Mouse (Mus musculus) hindbrain, embryonic 12.5 days (tissue): ENCODE results near the gene Defb25. TPM values are rescaled to one million over a fixed set of nuclear protein-coding genes. Genes with fewer than 3 reads are reported as not detected.

Experiments
- ATAC-seq: fragments of 200-750 bp; cut with Nextera tagmentation; 2 replicates; pipeline ENCODE4 v1.8.0; 2017; ENCODE audit warnings: moderate TSS enrichment; ENCODE audit not compliant: low FRiP score
- H3K27ac ChIP-seq: fragments of 300-500 bp; sonication (generic); 2 replicates; pipeline ENCODE4 v1.5.1; 2016; ENCODE audit warnings: mild to moderate bottlenecking
- H3K27me3 ChIP-seq: fragments of 300-500 bp; sonication (generic); 2 replicates; pipeline ENCODE4 v1.6.1; 2016; ENCODE audit warnings: mild to moderate bottlenecking
- H3K36me3 ChIP-seq: fragments of 300-500 bp; sonication (generic); 2 replicates; pipeline ENCODE4 v1.6.1; 2016; ENCODE audit warnings: mild to moderate bottlenecking
- H3K4me1 ChIP-seq: fragments of 300-500 bp; sonication (generic); 2 replicates; pipeline ENCODE4 v1.6.1; 2016
- H3K4me2 ChIP-seq: fragments of 300-500 bp; sonication (generic); replicated peaks from 2 replicates; pipeline ENCODE4 v1.6.1; 2016; ENCODE audit warnings: mild to moderate bottlenecking
- H3K4me3 ChIP-seq: fragments of 300-500 bp; sonication (generic); 2 replicates; pipeline ENCODE4 v1.5.1; 2016; ENCODE audit warnings: mild to moderate bottlenecking
- H3K9ac ChIP-seq: fragments of 300-500 bp; sonication (generic); 2 replicates; pipeline ENCODE4 v1.6.1; 2016; ENCODE audit warnings: mild to moderate bottlenecking, moderate library complexity
- H3K9me3 ChIP-seq: fragments of 300-500 bp; sonication (generic); replicated peaks from 2 replicates; pipeline ENCODE4 v1.6.1; 2016; ENCODE audit warnings: mild to moderate bottlenecking
- WGBS: fragments of 180-500 bp; shearing (Covaris S2); methylation state at CpG from one replicate; pipeline ENCODE4 v1.1.7; 2016; 5-methylcytosine and 5-hydroxymethylcytosine counted together
- polyA plus RNA-seq: library from polyadenylated mRNA; unstranded; fragments of >200 nt; fragmentation: Nextera tagmentation; extraction: Ambion mirVana; gene quantifications from 2 replicates; pipeline ENCODE4 v1.2.1, GENCODE M21; 2016

The Defb25 gene
- polyA plus RNA-seq, 1 experiment from 2014 or later: not detected

DNA sequence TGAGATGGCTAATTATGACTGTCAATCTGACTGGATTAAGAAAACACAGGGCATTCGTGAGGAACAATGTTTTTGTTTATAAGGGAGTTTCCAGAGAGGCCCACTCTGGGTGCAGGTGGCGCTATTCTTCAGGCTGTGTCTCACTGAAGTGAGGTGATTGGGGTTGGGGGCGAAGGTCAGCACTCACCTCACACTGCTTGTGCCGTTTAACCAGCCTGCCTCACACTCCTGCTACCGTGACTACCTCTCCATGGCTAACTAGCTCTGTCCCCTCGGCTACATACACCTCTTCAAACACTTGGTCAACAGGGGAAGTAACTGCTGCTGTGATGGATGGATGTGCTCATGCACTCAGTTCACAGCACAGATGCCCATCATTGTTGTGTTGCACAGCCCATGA is 33.8 kb downstream of the Defb25 start:
- H3K4me1 ChIP-seq: no peaks in the 10 kb centered on the region
- no peaks in the 10 kb centered on the region for H3K36me3 ChIP-seq
- H3K4me2 ChIP-seq: no peak overlapping the region
- no peak for ATAC-seq
- no peaks in the 10 kb centered on the region for H3K27me3 ChIP-seq
- no peak overlapping the region for H3K27ac ChIP-seq
- H3K4me3 ChIP-seq: no peak overlapping the region
- no peaks in the 10 kb centered on the region for H3K9me3 ChIP-seq
- whole genome bisulfite sequencing: 48% methylated on average over 6 of the region's 6 CpGs
- no peak overlapping the region for H3K9ac ChIP-seq

DNA sequence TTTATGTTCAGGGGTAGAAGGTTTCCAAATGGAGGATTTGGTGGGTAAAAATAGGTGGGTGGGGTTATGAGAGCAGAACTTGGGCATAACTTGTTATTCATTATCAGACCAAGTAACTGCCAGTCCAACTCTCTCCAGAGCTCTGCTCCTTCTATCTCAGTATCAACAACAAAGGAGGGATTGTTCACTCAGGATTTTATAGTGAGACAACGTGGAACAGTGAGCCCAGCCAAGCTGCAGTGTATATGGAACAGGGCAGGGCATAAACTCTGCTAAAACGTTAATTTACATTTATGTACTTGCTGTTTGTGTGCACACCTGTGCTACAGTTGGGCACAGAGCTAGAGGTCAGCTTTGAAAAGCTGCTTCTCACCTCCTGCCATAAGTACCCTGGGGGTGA is 34.4 kb downstream of the Defb25 start:
- Histone ChIP-seq H3K9ac (no peak overlapping the region), H3K9me3 (no peaks in the 10 kb centered on the region), H3K4me3 (no peak overlapping the region), H3K4me1 (no peaks in the 10 kb centered on the region), H3K36me3 (no peaks in the 10 kb centered on the region), H3K27me3 (no peaks in the 10 kb centered on the region), H3K27ac (no peak overlapping the region), H3K4me2 (no peak overlapping the region)
- 54% methylated on average over 2 of the region's 2 CpGs for WGBS
- ATAC-seq: no peak

DNA sequence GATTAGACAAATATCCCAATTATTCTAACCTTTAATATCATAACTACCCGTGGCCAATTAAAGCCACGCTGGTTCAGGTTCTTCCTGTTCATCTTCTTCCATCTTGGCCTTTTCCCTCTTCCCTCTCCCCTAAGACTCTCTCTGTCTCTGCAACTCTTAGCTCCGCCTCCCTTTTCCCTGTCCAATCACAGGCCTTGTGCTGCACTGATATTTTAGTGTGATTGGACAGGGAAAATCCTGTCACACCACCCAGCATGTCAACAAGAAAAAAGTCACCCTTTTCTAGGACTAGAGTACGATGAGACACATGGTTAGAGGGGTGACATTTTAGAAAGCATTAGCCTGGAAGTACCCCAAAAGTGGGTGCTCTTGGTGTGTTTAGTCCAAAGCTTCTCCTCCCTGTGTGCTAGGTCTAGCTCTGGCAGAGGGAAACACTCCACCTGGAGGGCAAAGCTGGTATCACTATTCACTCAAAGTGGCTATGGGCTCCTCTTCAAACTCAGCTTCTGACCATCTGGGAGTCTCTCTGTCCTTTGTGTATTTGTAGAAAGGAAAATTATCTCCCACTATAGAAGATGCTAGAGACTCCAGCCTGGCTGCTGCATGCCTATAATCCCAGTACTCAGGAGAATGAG is 35.8 kb downstream of the Defb25 start:
- Histone ChIP-seq H3K36me3 (no peaks in the 10 kb centered on the region), H3K4me1 (no peaks in the 10 kb centered on the region), H3K9ac (no peak overlapping the region), H3K27ac (no peak overlapping the region), H3K4me2 (no peak overlapping the region), H3K4me3 (no peak overlapping the region), H3K27me3 (no peaks in the 10 kb centered on the region), H3K9me3 (no peaks in the 10 kb centered on the region)
- ATAC-seq: no peak
- 74% methylated on average over 4 of the region's 4 CpGs for WGBS

DNA sequence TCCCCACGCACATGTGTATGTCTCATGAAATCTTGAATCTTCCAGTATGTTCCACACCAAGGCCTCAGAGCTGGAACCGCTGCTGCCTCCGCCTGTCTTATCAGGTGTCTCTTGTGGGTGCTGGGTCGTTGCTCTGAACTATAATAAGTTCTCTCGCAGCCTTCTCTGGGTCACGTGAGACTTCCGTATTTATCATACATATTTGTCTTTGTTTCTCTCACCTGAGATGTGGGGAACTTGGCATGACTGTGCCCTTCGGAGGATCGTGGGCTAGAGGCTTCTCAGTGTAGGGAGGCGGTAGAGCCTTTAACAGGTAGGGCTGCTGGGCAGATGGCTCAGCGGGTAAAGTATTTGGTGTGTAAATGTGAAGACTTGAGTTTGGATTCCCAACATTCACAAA is 42.2 kb downstream of the Defb25 start:
- 89% methylated on average over 11 of the region's 11 CpGs for WGBS
- Histone ChIP-seq H3K27me3 (no peaks in the 10 kb centered on the region), H3K4me1 (no peaks in the 10 kb centered on the region), H3K4me2 (no peak overlapping the region), H3K9ac (no peak overlapping the region), H3K36me3 (no peaks in the 10 kb centered on the region), H3K27ac (no peak overlapping the region), H3K4me3 (no peak overlapping the region), H3K9me3 (no peaks in the 10 kb centered on the region)
- no peak for ATAC-seq

DNA sequence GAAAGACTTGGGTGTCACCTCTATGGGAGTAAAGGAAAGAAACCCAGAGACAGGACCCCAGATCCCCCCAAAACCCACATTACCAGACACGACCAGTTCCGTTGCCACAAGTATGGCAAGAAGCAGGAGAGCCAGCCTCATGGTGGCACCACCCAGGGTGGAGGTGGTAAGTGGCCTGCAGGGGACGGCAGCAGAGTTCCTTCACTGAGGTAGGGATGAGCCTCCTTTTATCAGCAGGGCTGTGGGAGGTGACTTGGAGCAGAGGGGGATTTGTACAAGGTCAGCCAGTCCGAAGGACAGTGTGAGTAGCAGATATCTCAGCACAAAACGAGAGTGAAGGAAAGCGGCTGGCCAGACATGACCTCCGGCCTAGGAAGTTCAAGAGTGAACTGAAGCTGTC is 42.7 kb downstream of the Defb25 start, which contains the start of gene Defb19:
TSS of gene Defb19 (minus strand) at position 206 of the 400 bp plus-strand sequence.
- Histone ChIP-seq H3K4me3 (no peak within 1 kb of the TSS), H3K4me2 (no peak within 1 kb of the TSS), H3K9ac (no peak within 1 kb of the TSS), H3K27ac (no peak within 1 kb of the TSS), H3K9me3 (no peaks in the 10 kb centered on the region), H3K27me3 (no peaks in the 10 kb centered on the region), H3K36me3 (no peaks in the 10 kb centered on the region), H3K4me1 (no peaks in the 10 kb centered on the region)
- ATAC-seq: no peak
- 65% methylated on average over 7 of the region's 7 CpGs for WGBS

DNA sequence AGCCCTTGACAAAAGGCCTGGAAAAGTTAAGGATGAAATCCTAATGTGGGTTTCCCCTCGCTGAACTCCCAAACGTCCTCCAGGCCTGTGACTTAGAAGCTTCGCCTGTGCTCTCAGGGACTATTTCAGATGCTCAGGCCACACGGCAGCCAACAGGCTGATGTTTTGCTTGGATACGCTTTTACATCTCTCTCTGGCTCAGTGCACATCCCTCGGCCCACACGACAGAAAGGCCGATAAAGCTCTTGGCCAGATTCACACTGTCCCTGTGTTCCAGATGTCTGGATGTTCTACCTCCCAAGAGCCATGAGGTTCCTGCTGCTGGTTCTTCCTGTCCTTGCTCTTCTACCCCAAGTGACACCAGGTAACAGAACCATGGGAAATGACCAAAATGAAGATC is 49.4 kb downstream of the Defb25 start:
- 90% methylated on average over 8 of the region's 8 CpGs for WGBS
- Histone ChIP-seq H3K36me3 (no peaks in the 10 kb centered on the region), H3K4me1 (no peaks in the 10 kb centered on the region), H3K4me3 (no peak overlapping the region), H3K27me3 (no peaks in the 10 kb centered on the region), H3K4me2 (no peak overlapping the region), H3K9me3 (no peaks in the 10 kb centered on the region), H3K9ac (no peak overlapping the region), H3K27ac (no peak overlapping the region)
- ATAC-seq: no peak

Other genes starting within 250 kb of the Defb25 start
- 14.4 and 15.0 TPM in 2 replicates for gene Nrsn2, start 246.4 kb downstream of the Defb25 start, polyA plus RNA-seq
- gene Sox12, start 225.0 kb downstream of the Defb25 start, polyA plus RNA-seq: 19.5 and 19.6 TPM in 2 replicates
- 50.7 and 54.5 TPM in 2 replicates for gene Zcchc3, start 208.0 kb downstream of the Defb25 start, polyA plus RNA-seq
- 2.0 and 3.6 TPM in 2 replicates for gene 6820408C15Rik, start 207.5 kb downstream of the Defb25 start, polyA plus RNA-seq
- not detected in 2 replicates for gene Defb23, start 158.4 kb downstream of the Defb25 start, polyA plus RNA-seq
- not detected in 2 replicates for gene Defb20, start 146.0 kb downstream of the Defb25 start, polyA plus RNA-seq
- gene Defb22, start 132.9 kb downstream of the Defb25 start, polyA plus RNA-seq: not detected in 2 replicates
- not detected in 2 replicates for gene Defb26, start 111.4 kb downstream of the Defb25 start, polyA plus RNA-seq
- gene Defb28, start 104.8 kb downstream of the Defb25 start, polyA plus RNA-seq: not detected in 2 replicates
- not detected in 2 replicates for gene Defb29, start 83.0 kb downstream of the Defb25 start, polyA plus RNA-seq
- gene Gm17416, start 53.7 kb downstream of the Defb25 start, polyA plus RNA-seq: not detected in 2 replicates
- gene Defb21, start 50.3 kb downstream of the Defb25 start, polyA plus RNA-seq: not detected in 2 replicates
- gene Defb19, start 42.7 kb downstream of the Defb25 start, polyA plus RNA-seq: not detected in 2 replicates
- not detected in 2 replicates for gene Defb45, start 23.7 kb downstream of the Defb25 start, polyA plus RNA-seq
- not detected in 2 replicates for gene Defb36, start 18.7 kb downstream of the Defb25 start, polyA plus RNA-seq
- 0.72 and 0.82 TPM in 2 replicates for gene Rem1, start 3.9 kb upstream of the Defb25 start, polyA plus RNA-seq
- gene H13, start 46.4 kb upstream of the Defb25 start, polyA plus RNA-seq: 153 and 157 TPM in 2 replicates
- 34.9 and 40.5 TPM in 2 replicates for gene Mcts2, start 64.0 kb upstream of the Defb25 start, polyA plus RNA-seq
- 157 and 159 TPM in 2 replicates for gene Id1, start 113.2 kb upstream of the Defb25 start, polyA plus RNA-seq
- 5.0 and 5.3 TPM in 2 replicates for gene Cox4i2, start 131.1 kb upstream of the Defb25 start, polyA plus RNA-seq
- 155 and 166 TPM in 2 replicates for gene Bcl2l1, start 208.7 kb upstream of the Defb25 start, polyA plus RNA-seq
- gene Tpx2, start 224.9 kb upstream of the Defb25 start, polyA plus RNA-seq: 81.5 and 87.9 TPM in 2 replicates